Mouse (Mus musculus) neural tube, embryonic 12.5 days (tissue): ENCODE measurements around the gene Fads3. TPM values are rescaled to one million over a fixed set of nuclear protein-coding genes. Genes with fewer than 3 reads are reported as not detected.

Experiments
- ATAC-seq: fragments of 200-750 bp; cut with Nextera tagmentation; 2 replicates; pipeline ENCODE4 v1.8.0; 2017; ENCODE audit warnings: low read depth, mild to moderate bottlenecking, moderate TSS enrichment, moderate library complexity; ENCODE audit not compliant: low FRiP score
- H3K27ac ChIP-seq: fragments of 300-500 bp; sonication (generic); 2 replicates; pipeline ENCODE4 v1.5.1; 2016
- H3K27me3 ChIP-seq: fragments of 300-500 bp; sonication (generic); replicated peaks from 2 replicates; pipeline ENCODE4 v1.6.1; 2016; ENCODE audit warnings: mild to moderate bottlenecking
- H3K36me3 ChIP-seq: fragments of 300-500 bp; sonication (generic); 2 replicates; pipeline ENCODE4 v1.6.1; 2016; ENCODE audit warnings: mild to moderate bottlenecking
- H3K4me1 ChIP-seq: fragments of 300-500 bp; sonication (generic); 2 replicates; pipeline ENCODE4 v1.6.1; 2016
- H3K4me2 ChIP-seq: fragments of 300-500 bp; sonication (generic); replicated peaks from 2 replicates; pipeline ENCODE4 v1.6.1; 2016; ENCODE audit warnings: mild to moderate bottlenecking
- H3K4me3 ChIP-seq: fragments of 300-500 bp; sonication (generic); 2 replicates; pipeline ENCODE4 v1.5.1; 2016
- H3K9ac ChIP-seq: fragments of 300-500 bp; sonication (generic); 2 replicates; pipeline ENCODE4 v1.6.1; 2016; ENCODE audit warnings: mild to moderate bottlenecking
- H3K9me3 ChIP-seq: fragments of 300-500 bp; sonication (generic); 2 replicates; pipeline ENCODE4 v1.6.1; 2016; ENCODE audit warnings: mild to moderate bottlenecking
- WGBS: fragments of 180-500 bp; shearing (Covaris S2); methylation state at CpG from one replicate; pipeline ENCODE4 v1.1.7; 2016; 5-methylcytosine and 5-hydroxymethylcytosine counted together
- polyA plus RNA-seq: library from polyadenylated mRNA; unstranded; fragments of >200 nt; fragmentation: Nextera tagmentation; extraction: Ambion mirVana; gene quantifications from 2 replicates; pipeline ENCODE4 v1.2.1, GENCODE M21; 2016

The Fads3 gene
- polyA plus RNA-seq, 1 experiment from 2014 or later, result 13.3 TPM

GRCm38 (mm10) chr19:10012827-10013278 lies 28.5 kb upstream of the Fads3 start:
- Histone ChIP-seq H3K4me1 (peaks cover 5% of the 10 kb centered on the region), H3K36me3 (no peaks in the 10 kb centered on the region), H3K9me3 (no peaks in the 10 kb centered on the region), H3K4me2 (no peak overlapping the region), H3K4me3 (no peak overlapping the region), H3K9ac (0 out of 2 replicates have a peak overlapping the region, but pooled peaks have one; percentile 21), H3K27ac (peak overlapping the region; percentile 42; the same call in 1 of the 2 replicates), H3K27me3 (no peaks in the 10 kb centered on the region)
- ATAC-seq, result no peak
- WGBS, result 34% methylated on average over 6 of the region's 6 CpGs

GRCm38 (mm10) chr19:10013348-10013747 lies 28.0 kb upstream of the Fads3 start:
- no peaks in the 10 kb centered on the region for H3K9me3 ChIP-seq
- ATAC-seq, result no peak
- H3K4me3 ChIP-seq, result no peak overlapping the region
- no peaks in the 10 kb centered on the region for H3K27me3 ChIP-seq
- H3K4me1 ChIP-seq, result peaks cover 9% of the 10 kb centered on the region
- 48% methylated on average over 3 of the region's 3 CpGs for WGBS
- H3K9ac ChIP-seq, result no peak overlapping the region
- H3K36me3 ChIP-seq, result no peaks in the 10 kb centered on the region
- H3K4me2 ChIP-seq, result no peak overlapping the region
- peak overlapping the region; percentile 42; the same call in 1 of the 2 replicates for H3K27ac ChIP-seq

- H3K4me1 ChIP-seq, result peaks cover 15% of the 10 kb centered on the region
- no peaks in the 10 kb centered on the region for H3K9me3 ChIP-seq
- H3K4me2 ChIP-seq, result no peak overlapping the region
- H3K9ac ChIP-seq, result no peak overlapping the region
- WGBS, result 53% methylated on average over 5 of the region's 5 CpGs
- H3K36me3 ChIP-seq, result no peaks in the 10 kb centered on the region
- H3K4me3 ChIP-seq, result no peak overlapping the region
- H3K27me3 ChIP-seq, result 0 out of 2 replicates have a peak, but pooled peaks cover 2% of the 10 kb centered on the region
- H3K27ac ChIP-seq, result no peak overlapping the region
- ATAC-seq, result no peak
Observed at GRCm38 (mm10) chr19:10013913-10014312, 27.5 kb upstream of the Fads3 start.

GRCm38 (mm10) chr19:10014824-10015223 lies 26.5 kb upstream of the Fads3 start:
- H3K4me2 ChIP-seq, result no peak overlapping the region
- no peak overlapping the region for H3K9ac ChIP-seq
- H3K27me3 ChIP-seq, result 0 out of 2 replicates have a peak, but pooled peaks cover 8% of the 10 kb centered on the region
- H3K36me3 ChIP-seq, result no peaks in the 10 kb centered on the region
- no peak overlapping the region for H3K27ac ChIP-seq
- WGBS, result 83% methylated on average over 13 of the region's 13 CpGs
- no peak for ATAC-seq
- no peak overlapping the region for H3K4me3 ChIP-seq
- no peaks in the 10 kb centered on the region for H3K9me3 ChIP-seq
- peaks cover 20% of the 10 kb centered on the region for H3K4me1 ChIP-seq

GRCm38 (mm10) chr19:10015442-10015841 lies 25.9 kb upstream of the Fads3 start:
- H3K9me3 ChIP-seq, result no peaks in the 10 kb centered on the region
- H3K4me1 ChIP-seq, result peaks cover 20% of the 10 kb centered on the region
- ATAC-seq, result no peak
- H3K36me3 ChIP-seq, result no peaks in the 10 kb centered on the region
- no peak overlapping the region for H3K4me2 ChIP-seq
- no peak overlapping the region for H3K27ac ChIP-seq
- 0 out of 2 replicates have a peak, but pooled peaks cover 8% of the 10 kb centered on the region for H3K27me3 ChIP-seq
- no peak overlapping the region for H3K4me3 ChIP-seq
- WGBS, result 79% methylated on average over 4 of the region's 4 CpGs
- H3K9ac ChIP-seq, result no peak overlapping the region

- no peak overlapping the region for H3K4me3 ChIP-seq
- peaks cover 20% of the 10 kb centered on the region for H3K4me1 ChIP-seq
- H3K27ac ChIP-seq, result no peak overlapping the region
- H3K9ac ChIP-seq, result no peak overlapping the region
- WGBS, result 87% methylated on average over 4 of the region's 4 CpGs
- no peak for ATAC-seq
- no peaks in the 10 kb centered on the region for H3K36me3 ChIP-seq
- no peaks in the 10 kb centered on the region for H3K9me3 ChIP-seq
- 0 out of 2 replicates have a peak, but pooled peaks cover 8% of the 10 kb centered on the region for H3K27me3 ChIP-seq
- H3K4me2 ChIP-seq, result no peak overlapping the region
Observed at GRCm38 (mm10) chr19:10016151-10016550, 25.2 kb upstream of the Fads3 start.

- peak; percentile 97 for ATAC-seq
- Histone ChIP-seq H3K27me3 (0 out of 2 replicates have a peak, but pooled peaks cover 11% of the 10 kb centered on the region), H3K4me2 (peak overlapping the region; percentile 90), H3K4me3 (peak overlapping the region; percentile 54), H3K9ac (peak overlapping the region; percentile 72), H3K27ac (no peak overlapping the region), H3K4me1 (peaks cover 25% of the 10 kb centered on the region), H3K36me3 (no peaks in the 10 kb centered on the region), H3K9me3 (no peaks in the 10 kb centered on the region)
- whole genome bisulfite sequencing, result 5% methylated on average over 44 of the region's 44 CpGs
Observed at GRCm38 (mm10) chr19:10017637-10018526, 23.5 kb upstream of the Fads3 start.

- Histone ChIP-seq H3K36me3 (no peaks in the 10 kb centered on the region), H3K4me2 (peak overlapping the region; percentile 90), H3K27me3 (0 out of 2 replicates have a peak, but pooled peaks cover 11% of the 10 kb centered on the region), H3K9ac (peak overlapping the region; percentile 72), H3K4me3 (peak overlapping the region; percentile 54), H3K27ac (no peak overlapping the region), H3K4me1 (peaks cover 25% of the 10 kb centered on the region), H3K9me3 (no peaks in the 10 kb centered on the region)
- ATAC-seq, result peak; percentile 61
- WGBS, result 5% methylated on average over 3 of the region's 3 CpGs
Observed at GRCm38 (mm10) chr19:10018527-10018818, 22.9 kb upstream of the Fads3 start.

- peak overlapping the region; percentile 90 for H3K4me2 ChIP-seq
- no peaks in the 10 kb centered on the region for H3K36me3 ChIP-seq
- H3K4me3 ChIP-seq, result peak overlapping the region; percentile 54
- H3K27ac ChIP-seq, result no peak overlapping the region
- 0 out of 2 replicates have a peak overlapping the region, but pooled peaks have one; percentile 30 for H3K9ac ChIP-seq
- peaks cover 25% of the 10 kb centered on the region for H3K4me1 ChIP-seq
- no peaks in the 10 kb centered on the region for H3K9me3 ChIP-seq
- 0 out of 2 replicates have a peak, but pooled peaks cover 11% of the 10 kb centered on the region for H3K27me3 ChIP-seq
- no peak for ATAC-seq
- WGBS, result 64% methylated on average over 4 of the region's 4 CpGs
Observed at GRCm38 (mm10) chr19:10019214-10019760, 22.1 kb upstream of the Fads3 start.

GRCm38 (mm10) chr19:10021981-10022380 lies 19.4 kb upstream of the Fads3 start:
- no peak overlapping the region for H3K27ac ChIP-seq
- ATAC-seq, result no peak
- H3K4me2 ChIP-seq, result no peak overlapping the region
- H3K27me3 ChIP-seq, result 0 out of 2 replicates have a peak, but pooled peaks cover 11% of the 10 kb centered on the region
- H3K9me3 ChIP-seq, result no peaks in the 10 kb centered on the region
- no peak overlapping the region for H3K9ac ChIP-seq
- no peaks in the 10 kb centered on the region for H3K36me3 ChIP-seq
- peaks cover 30% of the 10 kb centered on the region for H3K4me1 ChIP-seq
- no peak overlapping the region for H3K4me3 ChIP-seq
- 81% methylated on average over 2 of the region's 2 CpGs for WGBS

- no peak for ATAC-seq
- H3K4me1 ChIP-seq, result peaks cover 27% of the 10 kb centered on the region
- WGBS, result 64% methylated on average over 5 of the region's 5 CpGs
- H3K27me3 ChIP-seq, result 0 out of 2 replicates have a peak, but pooled peaks cover 11% of the 10 kb centered on the region
- H3K4me2 ChIP-seq, result no peak overlapping the region
- H3K36me3 ChIP-seq, result peaks cover 5% of the 10 kb centered on the region; the same call in 1 of the 2 replicates
- no peak overlapping the region for H3K9ac ChIP-seq
- no peak overlapping the region for H3K4me3 ChIP-seq
- H3K27ac ChIP-seq, result no peak overlapping the region
- no peaks in the 10 kb centered on the region for H3K9me3 ChIP-seq
Observed at GRCm38 (mm10) chr19:10022414-10023303, 18.7 kb upstream of the Fads3 start.
